Mouse (Mus musculus): ENCODE measurements around the gene Emc9. TPM values are rescaled to one million over a fixed set of nuclear protein-coding genes. Genes with fewer than 3 reads are reported as not detected.
A peak's percentile ranks its signal among the peaks of the same experiment; 100 is the strongest.

The Emc9 gene
- total and polyA plus RNA-seq, 3 experiments, result 54.2 to 61.1 (median 58.4) TPM

- DNase-seq, result peak; percentile 60 to 78
- intact Hi-C loops (cut with DNase I), result no loop called here
- Histone ChIP-seq H3K36me3 (ENCODE audit: control insufficient read depth, insufficient read depth, low read length) (no peaks in the 10 kb centered on the region), H3K27ac (peak within 1 kb of the TSS; percentile 92), H3K27me3 (ENCODE audit: control insufficient read depth, insufficient read depth, low read length) (no peaks in the 10 kb centered on the region), H3K4me3 (peak within 1 kb of the TSS; percentile 30), H3K4me1 (ENCODE audit: control insufficient read depth, insufficient read depth, low read length) (peaks cover 4% of the 10 kb centered on the region; the same call in 1 of the 2 replicates), H3K9ac (ENCODE audit: low read depth, low read length) (peak within 1 kb of the TSS; percentile 84), H3K79me2 (replicated peaks; ENCODE audit: control insufficient read depth, insufficient read depth, low read length) (0 out of 2 replicates have a peak, but pooled peaks cover 4% of the 10 kb centered on the region)
- 40% methylated on average over 8 of the region's 8 CpGs for WGBS
- no peak for TF ChIP-seq CTCF (IDR thresholded peaks at IDR 0.05)
- peak; percentile 90 for TF ChIP-seq EP300 (IDR thresholded peaks at IDR 0.05; ENCODE audit: insufficient read depth, low read depth, low read length)
- peak; percentile 85 for TF ChIP-seq POLR2A (IDR thresholded peaks at IDR 0.05; ENCODE audit: insufficient read depth, low read depth, low read length)
Observed at GRCm38 (mm10) chr14:55575302-55575701, 9.8 kb downstream of the Emc9 start, which contains the start of gene Fitm1. TSS of gene Fitm1 (plus strand) at chr14:55575617.

DNA sequence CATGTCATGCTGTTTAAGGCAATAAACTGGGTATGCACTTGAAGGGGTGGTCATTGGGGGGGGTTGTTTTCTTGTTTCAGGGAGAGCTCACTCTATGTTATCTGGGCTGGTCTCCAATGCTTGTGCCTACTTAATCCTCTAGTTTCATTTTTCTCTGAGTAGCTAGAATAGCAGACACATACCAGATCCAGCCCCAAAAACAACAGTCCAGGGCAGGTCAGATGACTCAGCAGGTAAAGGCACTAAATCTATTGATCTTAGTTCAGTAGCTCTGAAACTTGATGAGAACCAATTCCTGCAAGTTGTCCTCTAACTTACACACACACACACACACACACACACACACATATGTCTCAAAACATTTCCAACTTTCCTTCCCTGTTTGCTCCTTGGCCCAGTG is 13.3 kb downstream of the Emc9 start:
- Histone ChIP-seq H3K27ac (no peak overlapping the region), H3K79me2 (replicated peaks; ENCODE audit: control insufficient read depth, insufficient read depth, low read length) (no peaks in the 10 kb centered on the region), H3K27me3 (ENCODE audit: control insufficient read depth, insufficient read depth, low read length) (no peaks in the 10 kb centered on the region), H3K4me3 (no peak overlapping the region), H3K9ac (ENCODE audit: low read depth, low read length) (no peak overlapping the region), H3K4me1 (ENCODE audit: control insufficient read depth, insufficient read depth, low read length) (0 out of 2 replicates have a peak, but pooled peaks cover 1% of the 10 kb centered on the region), H3K36me3 (ENCODE audit: control insufficient read depth, insufficient read depth, low read length) (no peaks in the 10 kb centered on the region)
- intact Hi-C loops (cut with DNase I), result no loop called here
- TF ChIP-seq POLR2A (IDR thresholded peaks at IDR 0.05; ENCODE audit: insufficient read depth, low read depth, low read length) (no peak), EP300 (IDR thresholded peaks at IDR 0.05; ENCODE audit: insufficient read depth, low read depth, low read length) (no peak), CTCF (IDR thresholded peaks at IDR 0.05) (no peak)
- DNase-seq, result no peak

- Histone ChIP-seq H3K79me2 (replicated peaks; ENCODE audit: control insufficient read depth, insufficient read depth, low read length) (no peaks in the 10 kb centered on the region), H3K9ac (ENCODE audit: low read depth, low read length) (no peak overlapping the region), H3K4me1 (ENCODE audit: control insufficient read depth, insufficient read depth, low read length) (0 out of 2 replicates have a peak, but pooled peaks cover 1% of the 10 kb centered on the region), H3K27me3 (ENCODE audit: control insufficient read depth, insufficient read depth, low read length) (no peaks in the 10 kb centered on the region), H3K27ac (no peak overlapping the region), H3K36me3 (ENCODE audit: control insufficient read depth, insufficient read depth, low read length) (no peaks in the 10 kb centered on the region), H3K4me3 (no peak overlapping the region)
- TF ChIP-seq CTCF (IDR thresholded peaks at IDR 0.05) (no peak), EP300 (IDR thresholded peaks at IDR 0.05; ENCODE audit: insufficient read depth, low read depth, low read length) (no peak), POLR2A (IDR thresholded peaks at IDR 0.05; ENCODE audit: insufficient read depth, low read depth, low read length) (no peak)
- no peak for DNase-seq
- 74% methylated on average over 2 of the region's 2 CpGs for WGBS
- intact Hi-C loops (cut with DNase I), result no loop called here
Observed at GRCm38 (mm10) chr14:55570588-55570987, 14.5 kb downstream of the Emc9 start.

DNA sequence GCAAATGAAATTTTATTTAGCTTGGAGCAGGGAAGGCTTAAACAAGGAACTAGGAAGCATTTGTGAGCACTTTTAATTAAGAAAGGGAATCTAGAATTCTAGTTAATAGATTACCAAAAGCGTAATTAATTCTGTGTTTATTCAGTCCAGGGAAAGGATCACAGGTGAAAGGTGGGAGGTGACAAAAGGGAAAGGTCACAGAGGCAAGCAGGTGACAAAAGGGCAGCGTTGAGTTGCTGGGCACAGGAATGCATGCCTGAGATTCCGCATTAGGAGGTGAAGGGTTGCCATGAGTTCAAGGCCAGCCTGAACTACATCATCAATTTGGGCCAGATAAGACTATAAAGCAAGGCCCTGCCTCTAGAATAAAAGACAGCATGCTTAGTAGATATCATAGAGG is 17.6 kb downstream of the Emc9 start:
- Histone ChIP-seq H3K9ac (ENCODE audit: low read depth, low read length) (no peak overlapping the region), H3K4me3 (no peak overlapping the region), H3K4me1 (ENCODE audit: control insufficient read depth, insufficient read depth, low read length) (0 out of 2 replicates have a peak, but pooled peaks cover 1% of the 10 kb centered on the region), H3K27me3 (ENCODE audit: control insufficient read depth, insufficient read depth, low read length) (no peaks in the 10 kb centered on the region), H3K36me3 (ENCODE audit: control insufficient read depth, insufficient read depth, low read length) (no peaks in the 10 kb centered on the region), H3K27ac (no peak overlapping the region), H3K79me2 (replicated peaks; ENCODE audit: control insufficient read depth, insufficient read depth, low read length) (no peaks in the 10 kb centered on the region)
- 87% methylated on average over 3 of the region's 3 CpGs for WGBS
- TF ChIP-seq CTCF (IDR thresholded peaks at IDR 0.05) (no peak), EP300 (IDR thresholded peaks at IDR 0.05; ENCODE audit: insufficient read depth, low read depth, low read length) (no peak), POLR2A (IDR thresholded peaks at IDR 0.05; ENCODE audit: insufficient read depth, low read depth, low read length) (no peak)
- intact Hi-C loops (cut with DNase I), result no loop called here
- DNase-seq, result no peak

GRCm38 (mm10) chr14:55565748-55566147 is 19.4 kb downstream of the Emc9 start:
- 80% methylated on average over 3 of the region's 3 CpGs for WGBS

DNA sequence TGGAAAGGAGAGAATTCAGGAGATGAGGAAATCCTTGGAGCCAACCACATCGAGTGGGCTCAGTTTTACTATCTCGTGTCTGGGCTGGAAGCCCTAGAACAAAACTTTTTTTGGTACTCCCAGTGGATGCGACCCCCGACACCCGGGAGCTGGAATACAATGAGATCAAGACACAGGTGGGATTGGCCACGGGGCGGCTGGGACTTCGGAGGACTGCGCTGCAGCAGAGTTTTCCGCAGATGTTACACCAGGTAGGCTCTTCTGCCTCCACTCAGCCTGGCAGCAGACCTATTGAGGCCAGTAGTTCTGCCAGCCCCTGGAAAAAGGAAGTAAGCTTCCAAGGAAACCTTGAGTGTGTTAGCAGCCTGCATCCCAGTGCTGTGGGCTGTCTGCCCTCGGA is 21.9 kb downstream of the Emc9 start:
- Histone ChIP-seq H3K4me1 (ENCODE audit: control insufficient read depth, insufficient read depth, low read length) (peaks cover 3% of the 10 kb centered on the region), H3K27ac (no peak overlapping the region), H3K4me3 (no peak overlapping the region), H3K79me2 (replicated peaks; ENCODE audit: control insufficient read depth, insufficient read depth, low read length) (no peaks in the 10 kb centered on the region), H3K36me3 (ENCODE audit: control insufficient read depth, insufficient read depth, low read length) (no peaks in the 10 kb centered on the region), H3K27me3 (ENCODE audit: control insufficient read depth, insufficient read depth, low read length) (no peaks in the 10 kb centered on the region), H3K9ac (ENCODE audit: low read depth, low read length) (no peak overlapping the region)
- 85% methylated on average over 11 of the region's 11 CpGs for WGBS
- no peak for TF ChIP-seq POLR2A (IDR thresholded peaks at IDR 0.05; ENCODE audit: insufficient read depth, low read depth, low read length)
- TF ChIP-seq EP300 (IDR thresholded peaks at IDR 0.05; ENCODE audit: insufficient read depth, low read depth, low read length), result no peak
- no peak for TF ChIP-seq CTCF (IDR thresholded peaks at IDR 0.05)
- intact Hi-C loops (cut with DNase I), result no loop called here
- no peak for DNase-seq

More at GRCm38 (mm10) chr14:55565748-55566147, 19.4 kb downstream of the Emc9 start:
- no peaks in the 10 kb centered on the region for H3K36me3 ChIP-seq (ENCODE audit: control insufficient read depth, insufficient read depth, low read length)
- H3K79me2 ChIP-seq (replicated peaks; ENCODE audit: control insufficient read depth, insufficient read depth, low read length), result no peaks in the 10 kb centered on the region
- no peak overlapping the region for H3K27ac ChIP-seq
- H3K4me3 ChIP-seq, result no peak overlapping the region
- H3K27me3 ChIP-seq (ENCODE audit: control insufficient read depth, insufficient read depth, low read length), result no peaks in the 10 kb centered on the region
- no peak for DNase-seq
- TF ChIP-seq CTCF (IDR thresholded peaks at IDR 0.05) (peak; percentile 35), EP300 (IDR thresholded peaks at IDR 0.05; ENCODE audit: insufficient read depth, low read depth, low read length) (no peak), POLR2A (IDR thresholded peaks at IDR 0.05; ENCODE audit: insufficient read depth, low read depth, low read length) (no peak)
- H3K9ac ChIP-seq (ENCODE audit: low read depth, low read length), result no peak overlapping the region
- intact Hi-C loops (cut with DNase I), result no loop called here
- peaks cover 4% of the 10 kb centered on the region for H3K4me1 ChIP-seq (ENCODE audit: control insufficient read depth, insufficient read depth, low read length)

Data from heart, adult 2 months (tissue).